Mouse (Mus musculus): ENCODE measurements around the gene Ppp1r9a. TPM values are rescaled to one million over a fixed set of nuclear protein-coding genes. Genes with fewer than 3 reads are reported as not detected.

Gene Ppp1r9a
- polyA plus RNA-seq, 1 experiment, result 0.02 TPM

- no peak for TF ChIP-seq GATA1 (IDR thresholded peaks at IDR 0.05; ENCODE audit: low read length)
Measured at GRCm38 (mm10) chr6:5052309-5052708, 149.6 kb downstream of the Ppp1r9a start.

GRCm38 (mm10) chr6:5054446-5055095 is 151.9 kb downstream of the Ppp1r9a start:
- TF ChIP-seq GATA1 (IDR thresholded peaks at IDR 0.05; ENCODE audit: low read length), result no peak

GRCm38 (mm10) chr6:5074736-5075135 is 172.0 kb downstream of the Ppp1r9a start:
- no peak for TF ChIP-seq GATA1 (IDR thresholded peaks at IDR 0.05; ENCODE audit: low read length)

GRCm38 (mm10) chr6:5075680-5076079 is 173.0 kb downstream of the Ppp1r9a start:
- no peak for TF ChIP-seq GATA1 (IDR thresholded peaks at IDR 0.05; ENCODE audit: low read length)

- TF ChIP-seq GATA1 (IDR thresholded peaks at IDR 0.05; ENCODE audit: low read length), result no peak
Measured at GRCm38 (mm10) chr6:5078009-5078408, 175.3 kb downstream of the Ppp1r9a start.

- no peak for TF ChIP-seq GATA1 (IDR thresholded peaks at IDR 0.05; ENCODE audit: low read length)
Measured at GRCm38 (mm10) chr6:5079108-5079507, 176.4 kb downstream of the Ppp1r9a start.

- no peak for TF ChIP-seq GATA1 (IDR thresholded peaks at IDR 0.05; ENCODE audit: low read length)
Measured at GRCm38 (mm10) chr6:5080094-5080493, 177.4 kb downstream of the Ppp1r9a start.

- no peak for TF ChIP-seq GATA1 (IDR thresholded peaks at IDR 0.05; ENCODE audit: low read length)
Measured at GRCm38 (mm10) chr6:5080496-5080895, 177.8 kb downstream of the Ppp1r9a start.

- TF ChIP-seq GATA1 (IDR thresholded peaks at IDR 0.05; ENCODE audit: low read length), result no peak
Measured at GRCm38 (mm10) chr6:5081099-5081498, 178.4 kb downstream of the Ppp1r9a start.

GRCm38 (mm10) chr6:5082144-5082543 is 179.4 kb downstream of the Ppp1r9a start:
- TF ChIP-seq GATA1 (IDR thresholded peaks at IDR 0.05; ENCODE audit: low read length), result no peak

- TF ChIP-seq GATA1 (IDR thresholded peaks at IDR 0.05; ENCODE audit: low read length), result no peak
Measured at GRCm38 (mm10) chr6:5082740-5083139, 180.0 kb downstream of the Ppp1r9a start.

GRCm38 (mm10) chr6:5083957-5084356 is 181.2 kb downstream of the Ppp1r9a start:
- TF ChIP-seq GATA1 (IDR thresholded peaks at IDR 0.05; ENCODE audit: low read length), result no peak

- no peak for TF ChIP-seq GATA1 (IDR thresholded peaks at IDR 0.05; ENCODE audit: low read length)
Measured at GRCm38 (mm10) chr6:5091873-5092272, 189.2 kb downstream of the Ppp1r9a start.

GRCm38 (mm10) chr6:5092795-5093194 is 190.1 kb downstream of the Ppp1r9a start:
- no peak for TF ChIP-seq GATA1 (IDR thresholded peaks at IDR 0.05; ENCODE audit: low read length)

GRCm38 (mm10) chr6:5093516-5093915 is 190.8 kb downstream of the Ppp1r9a start:
- TF ChIP-seq GATA1 (IDR thresholded peaks at IDR 0.05; ENCODE audit: low read length), result no peak

- no peak for TF ChIP-seq GATA1 (IDR thresholded peaks at IDR 0.05; ENCODE audit: low read length)
Measured at GRCm38 (mm10) chr6:5095365-5095973, 192.8 kb downstream of the Ppp1r9a start.

- no peak for TF ChIP-seq GATA1 (IDR thresholded peaks at IDR 0.05; ENCODE audit: low read length)
Measured at GRCm38 (mm10) chr6:5097309-5097708, 194.6 kb downstream of the Ppp1r9a start.
